Mouse (Mus musculus) heart, embryonic 13.5 days (tissue): Measurements from ENCODE around the gene Elmo3. TPM values are rescaled to one million over a fixed set of nuclear protein-coding genes. Genes with fewer than 3 reads are reported as not detected.

Experiments
- ATAC-seq: fragments of 200-750 bp; cut with Nextera tagmentation; 2 replicates; pipeline ENCODE4 v1.8.0; 2017; ENCODE audit warnings: moderate TSS enrichment; ENCODE audit not compliant: insufficient number of reproducible peaks, low FRiP score, low TSS enrichment; ENCODE audit errors: extremely low read depth
- H3K27ac ChIP-seq: fragments of 300-500 bp; sonication (generic); replicated peaks from 2 replicates; pipeline ENCODE4 v1.5.1; 2015; ENCODE audit warnings: moderate library complexity, mild to moderate bottlenecking, inconsistent platforms
- H3K27me3 ChIP-seq: fragments of 300-500 bp; sonication (generic); replicated peaks from 2 replicates; pipeline ENCODE4 v1.6.1; 2015; ENCODE audit warnings: mild to moderate bottlenecking, inconsistent platforms
- H3K36me3 ChIP-seq: fragments of 300-500 bp; sonication (generic); 2 replicates; pipeline ENCODE4 v1.6.1; 2015; ENCODE audit warnings: mild to moderate bottlenecking, inconsistent platforms
- H3K4me1 ChIP-seq: fragments of 300-500 bp; sonication (generic); 2 replicates; pipeline ENCODE4 v1.6.1; 2015; ENCODE audit warnings: inconsistent platforms
- H3K4me2 ChIP-seq: fragments of 300-500 bp; sonication (generic); 2 replicates; pipeline ENCODE4 v1.6.1; 2015; ENCODE audit warnings: inconsistent platforms, mild to moderate bottlenecking, moderate library complexity
- H3K4me3 ChIP-seq: fragments of 300-500 bp; sonication (generic); 2 replicates; pipeline ENCODE4 v1.5.1; 2015; ENCODE audit warnings: moderate library complexity, mild to moderate bottlenecking, inconsistent platforms
- H3K9ac ChIP-seq: fragments of 300-500 bp; sonication (generic); 2 replicates; pipeline ENCODE4 v1.6.1; 2015; ENCODE audit warnings: inconsistent platforms, mild to moderate bottlenecking, moderate library complexity
- H3K9me3 ChIP-seq: fragments of 300-500 bp; sonication (generic); 2 replicates; pipeline ENCODE4 v1.6.1; 2016; ENCODE audit warnings: inconsistent platforms
- WGBS: fragments of 180-500 bp; shearing (Covaris S2); methylation state at CpG from one replicate; pipeline ENCODE4 v1.1.7; 2015; ENCODE audit warnings: mixed read lengths; 5-methylcytosine and 5-hydroxymethylcytosine counted together
- polyA plus RNA-seq: library from polyadenylated mRNA; unstranded; fragments of >200 nt; fragmentation: Nextera tagmentation; extraction: Ambion mirVana; gene quantifications from 2 replicates; pipeline ENCODE4 v1.2.1, GENCODE M21; 2015

The Elmo3 gene
- polyA plus RNA-seq, 1 experiment from 2014 or later, result 2.6 TPM

- peak within 1 kb of the TSS; percentile 91 for H3K9ac ChIP-seq
- peak within 1 kb of the TSS; percentile 81 for H3K4me3 ChIP-seq
- ATAC-seq, result no peak
- H3K27me3 ChIP-seq, result peaks cover 23% of the 10 kb centered on the region
- under 1% methylated on average over 34 of the region's 34 CpGs for WGBS
- H3K36me3 ChIP-seq, result no peaks in the 10 kb centered on the region
- H3K4me2 ChIP-seq, result peak within 1 kb of the TSS; percentile 99
- H3K27ac ChIP-seq, result peak within 1 kb of the TSS; percentile 86
- no peaks in the 10 kb centered on the region for H3K9me3 ChIP-seq
- H3K4me1 ChIP-seq, result peaks cover 61% of the 10 kb centered on the region
Measured at GRCm38 (mm10) chr8:105348450-105349095, 43.2 kb downstream of the Elmo3 start, which contains the start of gene Slc9a5. Gene Slc9a5 (plus strand): TSS chr8:105348843.

- H3K9me3 ChIP-seq, result no peaks in the 10 kb centered on the region
- H3K9ac ChIP-seq, result peak overlapping the region; percentile 85
- H3K27me3 ChIP-seq, result peaks cover 23% of the 10 kb centered on the region
- peak overlapping the region; percentile 81 for H3K4me3 ChIP-seq
- no peak for ATAC-seq
- peak overlapping the region; percentile 99 for H3K4me2 ChIP-seq
- H3K4me1 ChIP-seq, result peaks cover 55% of the 10 kb centered on the region
- no peaks in the 10 kb centered on the region for H3K36me3 ChIP-seq
- peak overlapping the region; percentile 16; the same call in 1 of the 2 replicates for H3K27ac ChIP-seq
- 4% methylated on average over 31 of the region's 48 CpGs for WGBS
Measured at GRCm38 (mm10) chr8:105349096-105349771, 43.8 kb downstream of the Elmo3 start.

- peak overlapping the region; percentile 81 for H3K4me3 ChIP-seq
- peak overlapping the region; percentile 85; the same call in 1 of the 2 replicates for H3K9ac ChIP-seq
- peak overlapping the region; percentile 99 for H3K4me2 ChIP-seq
- no peak for ATAC-seq
- H3K4me1 ChIP-seq, result peaks cover 48% of the 10 kb centered on the region
- 24% methylated on average over 7 of the region's 7 CpGs for WGBS
- peaks cover 23% of the 10 kb centered on the region for H3K27me3 ChIP-seq
- H3K27ac ChIP-seq, result no peak overlapping the region
- no peaks in the 10 kb centered on the region for H3K9me3 ChIP-seq
- H3K36me3 ChIP-seq, result no peaks in the 10 kb centered on the region
Measured at GRCm38 (mm10) chr8:105350186-105350585, 44.8 kb downstream of the Elmo3 start.

GRCm38 (mm10) chr8:105353583-105354135 is 48.3 kb downstream of the Elmo3 start:
- no peak overlapping the region for H3K27ac ChIP-seq
- peaks cover 30% of the 10 kb centered on the region for H3K4me1 ChIP-seq
- ATAC-seq, result no peak
- no peak overlapping the region; the same call in 1 of the 2 replicates for H3K9ac ChIP-seq
- peaks cover 7% of the 10 kb centered on the region for H3K36me3 ChIP-seq
- no peaks in the 10 kb centered on the region for H3K9me3 ChIP-seq
- no peak overlapping the region for H3K4me3 ChIP-seq
- H3K27me3 ChIP-seq, result peaks cover 23% of the 10 kb centered on the region
- H3K4me2 ChIP-seq, result no peak overlapping the region
- WGBS, result 67% methylated on average over 8 of the region's 8 CpGs

- peaks cover 22% of the 10 kb centered on the region for H3K4me1 ChIP-seq
- H3K36me3 ChIP-seq, result peaks cover 7% of the 10 kb centered on the region
- WGBS, result 79% methylated on average over 4 of the region's 4 CpGs
- no peak overlapping the region for H3K9ac ChIP-seq
- H3K9me3 ChIP-seq, result no peaks in the 10 kb centered on the region
- H3K4me2 ChIP-seq, result no peak overlapping the region
- no peak overlapping the region for H3K4me3 ChIP-seq
- H3K27ac ChIP-seq, result no peak overlapping the region
- no peak for ATAC-seq
- H3K27me3 ChIP-seq, result peaks cover 19% of the 10 kb centered on the region
Measured at GRCm38 (mm10) chr8:105354549-105354948, 49.1 kb downstream of the Elmo3 start.

- Histone ChIP-seq H3K9ac (no peak overlapping the region), H3K4me2 (no peak overlapping the region), H3K4me3 (no peak overlapping the region), H3K27me3 (peaks cover 11% of the 10 kb centered on the region), H3K27ac (no peak overlapping the region), H3K9me3 (no peaks in the 10 kb centered on the region), H3K4me1 (peaks cover 13% of the 10 kb centered on the region), H3K36me3 (peaks cover 7% of the 10 kb centered on the region)
- no peak for ATAC-seq
- 63% methylated on average over 26 of the region's 26 CpGs for WGBS
Measured at GRCm38 (mm10) chr8:105355179-105356024, 50.0 kb downstream of the Elmo3 start.

- WGBS, result 76% methylated on average over 14 of the region's 14 CpGs
- no peak for ATAC-seq
- no peak overlapping the region for H3K27ac ChIP-seq
- H3K4me3 ChIP-seq, result no peak overlapping the region
- H3K9me3 ChIP-seq, result no peaks in the 10 kb centered on the region
- H3K36me3 ChIP-seq, result peaks cover 7% of the 10 kb centered on the region
- no peaks in the 10 kb centered on the region for H3K27me3 ChIP-seq
- no peak overlapping the region for H3K4me2 ChIP-seq
- peaks cover 11% of the 10 kb centered on the region for H3K4me1 ChIP-seq
- no peak overlapping the region for H3K9ac ChIP-seq
Measured at GRCm38 (mm10) chr8:105356681-105357080, 51.3 kb downstream of the Elmo3 start.

- 70% methylated on average over 15 of the region's 15 CpGs for WGBS
- Histone ChIP-seq H3K36me3 (peaks cover 7% of the 10 kb centered on the region), H3K27me3 (no peaks in the 10 kb centered on the region), H3K4me2 (no peak overlapping the region), H3K9me3 (no peaks in the 10 kb centered on the region), H3K9ac (no peak overlapping the region), H3K4me3 (no peak overlapping the region), H3K4me1 (peaks cover 23% of the 10 kb centered on the region), H3K27ac (no peak overlapping the region)
- ATAC-seq, result no peak
Measured at GRCm38 (mm10) chr8:105359208-105359607, 53.8 kb downstream of the Elmo3 start.

- Histone ChIP-seq H3K36me3 (peaks cover 7% of the 10 kb centered on the region), H3K4me2 (no peak overlapping the region), H3K9ac (no peak overlapping the region), H3K4me1 (peaks cover 23% of the 10 kb centered on the region), H3K4me3 (no peak overlapping the region), H3K9me3 (no peaks in the 10 kb centered on the region), H3K27me3 (no peaks in the 10 kb centered on the region), H3K27ac (no peak overlapping the region)
- WGBS, result 48% methylated on average over 4 of the region's 4 CpGs
- ATAC-seq, result no peak
Measured at GRCm38 (mm10) chr8:105359646-105360045, 54.2 kb downstream of the Elmo3 start.
